Mouse (Mus musculus) lung, adult 2 months (tissue): ENCODE measurements around the gene Fignl2. TPM values are rescaled to one million over a fixed set of nuclear protein-coding genes. Genes with fewer than 3 reads are reported as not detected.

ENCODE experiments used
- DNase-seq: peaks from one replicate; pipeline ENCODE4 v3.0.0; 2022
- H3K4me1 ChIP-seq: fragments of 200-500 bp; 2 replicates; pipeline ENCODE4 v1.6.1; 2011; ENCODE audit warnings: low read length; ENCODE audit not compliant: control insufficient read depth, insufficient read depth
- H3K4me3 ChIP-seq: fragments of 200-500 bp; replicated peaks from 2 replicates; pipeline ENCODE3; 2011; ENCODE audit warnings: low read depth, mild to moderate bottlenecking, control low read depth, low read length; ENCODE audit errors: extremely low read depth
- CTCF ChIP-seq: fragments of 200-500 bp; IDR thresholded peaks from 2 replicates; pipeline ENCODE4 v1.5.1; 2011; ENCODE audit warnings: mild to moderate bottlenecking, low read length, control low read depth; ENCODE audit not compliant: insufficient read depth
- POLR2A ChIP-seq: fragments of 200-500 bp; IDR thresholded peaks from 2 replicates; pipeline ENCODE4 v1.6.1; 2011; ENCODE audit warnings: low read depth, mild to moderate bottlenecking, control low read depth, low read length, borderline replicate concordance; ENCODE audit errors: extremely low read depth
- WGBS: fragments of 180-500 bp; shearing (Covaris S2); methylation state at CpG from one replicate; pipeline ENCODE4 v1.1.7; 2018; 5-methylcytosine and 5-hydroxymethylcytosine counted together
- polyA plus RNA-seq: library from polyadenylated mRNA; depleted of rRNA; stranded (reverse); fragments of >200 nt; gene quantifications from 2 replicates; pipeline ENCODE4 v1.2.3, GENCODE M21; 2012; rRNA removed

Fignl2 gene
- polyA plus RNA-seq, 1 experiment: 9.3 TPM

DNA sequence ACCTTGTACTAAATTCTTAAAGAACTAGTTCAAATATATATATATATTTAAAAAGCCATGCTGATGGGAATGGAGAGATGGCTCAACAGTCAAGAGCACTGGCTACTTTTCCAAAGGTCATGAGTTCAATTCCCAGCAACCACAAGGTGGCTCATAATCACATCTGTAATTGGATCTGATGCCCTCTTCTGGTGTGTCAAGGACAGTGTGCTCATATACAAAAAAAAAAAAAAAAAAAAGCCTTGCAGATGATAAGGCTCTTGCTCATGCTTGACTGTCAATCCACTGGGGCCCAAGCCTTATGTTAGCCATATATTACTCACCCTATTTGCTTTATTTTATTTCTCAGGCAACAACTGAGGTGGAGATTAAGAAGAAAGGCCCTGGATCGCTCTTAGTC is 76.7 kb downstream of the Fignl2 start:
- TF ChIP-seq POLR2A (no peak), CTCF (no peak)
- WGBS: 93% methylated on average over 1 of the region's 1 CpGs
- no peak for DNase-seq
- Histone ChIP-seq H3K4me3 (no peak overlapping the region), H3K4me1 (peaks cover 2% of the 10 kb centered on the region; the same call in 1 of the 2 replicates)

Other genes with a start within 250 kb of the Fignl2 start
- gene Scn8a, start 208.7 kb downstream of the Fignl2 start, polyA plus RNA-seq: 0.14 and 0.27 TPM in 2 replicates
- 0.15 and 0.22 TPM in 2 replicates for gene Gm47841, start 31.2 kb downstream of the Fignl2 start, polyA plus RNA-seq
- 0.10 and 0.28 TPM in 2 replicates for gene Ankrd33, start 37.2 kb upstream of the Fignl2 start, polyA plus RNA-seq
- 672 and 695 TPM in 2 replicates for gene Acvrl1, start 50.0 kb upstream of the Fignl2 start, polyA plus RNA-seq
- 45.8 and 57.2 TPM in 2 replicates for gene Acvr1b, start 95.5 kb upstream of the Fignl2 start, polyA plus RNA-seq
- gene Grasp, start 145.6 kb upstream of the Fignl2 start, polyA plus RNA-seq: 36.6 and 58.8 TPM in 2 replicates
- 40.0 and 43.4 TPM in 2 replicates for gene Nr4a1, start 175.7 kb upstream of the Fignl2 start, polyA plus RNA-seq
- gene Atg101, start 205.7 kb upstream of the Fignl2 start, polyA plus RNA-seq: 36.1 and 38.6 TPM in 2 replicates
- 35.1 and 39.4 TPM in 2 replicates for gene 6030408B16Rik, start 214.6 kb upstream of the Fignl2 start, polyA plus RNA-seq